Mouse (Mus musculus): Measurements from ENCODE around the gene Il4ra.

DNA sequence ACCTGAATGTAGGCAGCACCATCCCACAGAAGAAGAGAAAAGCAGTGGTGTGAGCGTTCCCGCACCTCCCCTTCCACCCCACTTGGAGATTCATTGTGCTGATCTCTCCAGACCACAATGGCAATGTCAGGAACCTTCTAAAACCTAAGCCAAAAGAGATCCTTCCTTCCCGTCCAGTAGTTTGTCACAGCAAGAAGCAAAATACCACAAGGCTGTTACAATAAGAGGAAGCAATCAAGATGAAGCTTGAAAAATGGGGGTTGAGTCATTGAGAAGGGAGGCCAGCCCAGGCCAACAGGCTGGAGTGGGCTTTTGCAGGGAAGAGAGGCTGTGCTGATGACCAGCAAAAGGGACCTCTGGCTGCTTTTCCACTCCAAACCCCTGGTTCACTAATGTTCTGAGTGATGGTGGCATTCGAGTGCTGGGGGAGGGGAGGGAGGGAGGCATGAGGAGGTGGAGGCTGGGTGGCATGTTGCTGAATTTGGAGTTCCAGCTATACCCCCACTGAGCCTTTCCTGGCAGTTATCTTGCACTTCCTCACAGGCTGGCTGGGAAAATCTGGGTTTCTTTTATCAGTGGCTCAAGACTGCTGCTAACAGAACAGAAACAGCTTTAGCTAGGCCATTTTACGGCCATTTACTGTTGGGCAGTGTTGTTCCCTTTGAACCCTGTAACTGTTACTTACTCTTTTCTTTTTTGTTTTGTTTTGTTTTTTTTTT lies 48.4 kb upstream of the Il4ra start:
- TF ChIP-seq EP300 (IDR thresholded peaks at IDR 0.05; ENCODE audit: low read length) (no peak), CTCF (conservative IDR thresholded peaks at IDR 0.05 in 1 of 2, IDR thresholded peaks at IDR 0.05 in 1 of 2; ENCODE audit: low read depth in 2 of 2, low read length in 2 of 2) (no peak), ELF1 (IDR thresholded peaks at IDR 0.05; ENCODE audit: low read depth, low read length) (no peak), POLR2A (IDR thresholded peaks at IDR 0.05; ENCODE audit: low read depth, low read length) (no peak), ZKSCAN1 (IDR thresholded peaks at IDR 0.05; ENCODE audit: borderline replicate concordance, low read depth, low read length) (no peak), HCFC1 (IDR thresholded peaks at IDR 0.05; ENCODE audit: low read depth, low read length) (no peak), ZC3H11A (IDR thresholded peaks at IDR 0.05; ENCODE audit: low read depth, low read length) (no peak), JUND (conservative IDR thresholded peaks at IDR 0.05; ENCODE audit: low read depth, low read length) (no peak), USF2 (conservative IDR thresholded peaks at IDR 0.05; ENCODE audit: low read depth, low read length) (no peak)
